Mouse (Mus musculus): ENCODE measurements around the gene Kri1. TPM values are rescaled to one million over a fixed set of nuclear protein-coding genes. Genes with fewer than 3 reads are reported as not detected.

Gene Kri1
- polyA plus RNA-seq, 1 experiment = 43.4 TPM

DNA sequence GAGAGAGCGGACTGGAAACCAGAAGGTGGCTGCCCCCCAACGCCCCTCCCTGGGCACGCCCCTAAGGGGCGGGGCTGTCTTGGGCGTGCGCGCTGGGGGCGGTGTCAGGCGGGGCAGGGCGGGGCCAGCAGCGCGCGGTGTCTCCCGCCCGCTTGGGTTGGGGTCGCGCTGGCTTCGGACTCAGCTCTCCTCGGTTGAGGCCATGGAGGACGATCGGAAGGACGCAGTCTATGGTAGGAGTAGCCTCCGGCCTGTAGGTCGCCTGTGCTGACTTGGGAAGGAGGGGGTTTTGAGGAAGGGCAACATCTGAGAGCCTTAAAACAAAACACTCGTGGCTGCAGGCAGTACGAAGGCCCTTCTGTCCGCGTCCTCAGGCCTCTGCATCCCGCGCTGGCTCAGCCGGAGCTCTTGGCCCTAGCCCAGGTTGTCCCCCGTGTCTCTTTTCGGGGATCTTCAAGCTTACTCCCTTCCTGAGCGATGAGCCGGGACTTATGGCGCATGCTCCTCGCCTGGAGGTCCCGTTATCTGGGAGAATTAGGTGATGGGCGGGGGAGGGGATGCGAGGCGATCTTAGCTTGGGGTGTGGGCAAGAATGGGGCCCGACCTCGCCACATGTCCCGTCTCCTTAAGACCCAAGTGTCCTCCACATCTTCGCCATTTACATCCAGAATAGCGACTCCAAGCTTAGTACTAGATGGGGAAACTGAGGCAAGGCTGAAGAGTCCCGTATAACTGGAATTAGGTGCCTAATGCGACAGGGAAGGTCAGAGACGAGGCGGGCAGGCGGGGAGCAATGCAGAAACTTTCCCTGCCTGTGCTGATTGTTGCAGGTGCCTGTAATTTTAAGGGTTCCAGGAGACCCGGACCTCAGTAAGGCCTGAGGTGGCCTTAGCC lies 33.1 kb upstream of the Kri1 start, which contains the start of gene Slc44a2:
TSS of gene Slc44a2 (plus strand) at position 80 of the 894 bp plus-strand sequence.
- TF ChIP-seq GATA1 (IDR thresholded peaks at IDR 0.05; ENCODE audit: low read length) = no peak

DNA sequence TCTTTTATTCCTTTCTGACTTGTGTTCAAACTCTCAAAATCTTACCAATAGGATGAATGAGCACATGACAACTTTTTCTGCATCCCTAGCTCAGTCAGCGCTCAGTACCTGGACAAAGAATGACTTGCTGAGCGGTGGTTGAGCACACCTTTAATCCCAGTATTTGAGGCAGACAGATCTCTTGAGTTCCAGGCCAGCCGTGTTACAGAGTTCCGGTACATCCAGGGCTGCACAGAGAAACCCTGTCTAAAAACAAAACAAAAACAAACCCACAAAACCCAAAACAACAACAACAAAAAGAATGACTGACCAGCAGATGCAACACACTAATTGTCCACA lies 32.5 kb upstream of the Kri1 start:
- TF ChIP-seq GATA1 (IDR thresholded peaks at IDR 0.05; ENCODE audit: low read length) = no peak

DNA sequence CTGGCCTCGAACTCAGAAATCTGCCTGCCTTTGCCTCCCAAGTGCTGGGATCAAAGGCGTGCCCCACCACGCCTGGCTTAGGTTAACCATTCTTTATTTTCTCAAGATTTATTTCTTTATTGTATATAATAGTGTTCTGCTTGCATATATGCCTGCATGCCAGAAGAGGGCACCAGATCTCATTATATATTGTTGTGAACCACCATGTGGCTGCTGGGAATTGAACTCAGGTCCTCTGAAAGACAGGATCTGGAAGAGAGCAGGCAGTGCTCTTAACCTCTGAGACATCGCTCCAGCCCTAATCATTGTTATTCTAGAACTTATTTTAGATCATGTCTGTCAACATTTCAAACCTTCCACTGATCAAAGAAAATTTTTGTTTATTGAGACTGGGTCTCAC lies 31.7 kb upstream of the Kri1 start:
- TF ChIP-seq GATA1 (IDR thresholded peaks at IDR 0.05; ENCODE audit: low read length) = no peak

DNA sequence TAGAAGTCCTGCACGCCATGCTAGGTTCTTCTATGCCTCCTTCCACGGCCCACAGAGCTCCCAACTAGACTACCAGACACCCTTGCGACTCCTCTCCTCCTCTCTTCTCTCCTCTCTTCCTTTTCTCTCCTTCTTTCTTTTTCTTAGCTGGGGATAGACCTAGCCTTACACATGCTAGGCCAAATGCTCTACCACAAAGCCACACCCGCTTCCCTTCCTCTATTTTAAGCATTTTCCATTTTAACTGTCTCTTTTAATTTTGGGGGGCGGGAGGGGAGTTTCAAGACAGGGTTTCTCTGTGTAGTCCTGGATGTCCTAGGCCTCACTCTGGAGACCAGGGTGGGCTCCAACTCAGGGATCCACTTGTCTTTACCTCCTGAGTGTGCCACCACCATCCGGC lies 31.0 kb upstream of the Kri1 start:
- no peak for TF ChIP-seq GATA1 (IDR thresholded peaks at IDR 0.05; ENCODE audit: low read length)

DNA sequence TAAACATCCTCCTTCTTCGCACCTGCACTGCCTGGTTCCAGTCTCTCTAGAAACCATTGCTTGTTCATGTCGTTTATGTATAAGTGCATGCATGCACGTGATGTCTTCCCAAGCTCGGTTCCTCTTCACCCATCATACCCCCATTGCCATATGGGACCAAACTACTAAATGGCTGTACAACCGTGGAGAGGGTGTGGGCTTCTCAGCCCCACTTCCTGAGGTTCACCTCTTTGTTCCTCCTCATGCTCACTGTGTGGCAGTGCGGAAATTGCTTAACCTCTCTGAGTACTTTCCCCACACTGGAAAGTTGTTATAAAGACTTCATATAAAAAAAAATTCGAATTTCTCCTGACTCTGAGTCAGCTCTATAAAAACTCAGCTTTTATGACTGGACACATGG lies 28.9 kb upstream of the Kri1 start:
- TF ChIP-seq GATA1 (IDR thresholded peaks at IDR 0.05; ENCODE audit: low read length) = no peak

DNA sequence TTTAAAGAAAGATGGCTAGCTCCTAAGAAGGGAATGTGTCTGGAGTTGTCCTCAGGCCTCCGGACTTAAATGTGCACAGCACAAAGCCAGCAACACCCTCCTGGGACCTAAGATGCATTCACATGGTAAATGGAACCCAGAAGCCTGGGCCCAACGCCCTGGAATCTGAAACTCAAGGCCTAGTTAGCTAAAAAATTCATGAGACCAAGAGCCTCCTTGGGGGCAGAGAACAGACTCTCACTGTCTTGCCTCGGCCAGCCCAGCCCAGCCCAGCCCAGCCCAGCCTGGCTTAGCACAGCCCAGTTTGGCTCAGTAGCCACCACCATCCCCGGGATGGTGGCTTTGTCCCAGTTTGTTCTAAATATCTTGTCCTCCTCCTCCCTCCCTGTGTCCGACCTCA lies 27.7 kb upstream of the Kri1 start:
- TF ChIP-seq GATA1 (IDR thresholded peaks at IDR 0.05; ENCODE audit: low read length) = no peak

DNA sequence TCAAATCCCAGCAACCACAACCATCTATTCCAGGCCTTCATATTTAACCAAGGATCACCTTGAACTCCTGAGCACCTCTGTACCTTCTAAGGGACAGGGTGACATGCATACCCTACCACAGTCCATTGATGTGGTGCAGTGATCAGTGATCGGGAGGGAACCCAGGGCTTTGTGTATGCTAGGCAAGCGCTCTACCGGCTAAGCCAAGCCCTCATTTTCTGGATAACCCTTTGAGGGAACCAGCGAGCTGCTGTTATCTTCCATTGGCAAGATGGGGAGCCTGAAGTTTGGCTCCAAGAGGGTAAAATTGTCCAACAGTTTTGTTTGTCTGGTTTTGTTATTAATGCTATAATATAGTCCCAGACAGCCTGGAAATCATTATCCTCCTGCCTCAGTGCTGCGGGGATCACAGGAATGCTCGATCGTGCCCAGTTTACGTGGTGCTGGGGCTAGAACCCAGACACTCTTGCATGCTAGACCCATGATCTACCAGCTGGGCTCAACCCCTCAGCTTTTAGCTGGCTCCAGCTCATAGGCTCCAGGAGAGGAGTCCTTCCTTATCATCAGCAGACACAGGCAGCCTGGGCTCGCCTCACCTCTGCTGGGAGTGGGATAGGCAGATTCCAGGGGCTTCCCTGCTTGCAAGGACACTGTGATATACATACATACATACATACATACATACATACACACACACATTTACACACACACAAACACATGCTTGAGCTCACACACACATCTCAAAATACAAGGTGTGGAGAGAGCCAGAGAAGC lies 26.8 kb upstream of the Kri1 start:
- no peak for TF ChIP-seq GATA1 (IDR thresholded peaks at IDR 0.05; ENCODE audit: low read length)

DNA sequence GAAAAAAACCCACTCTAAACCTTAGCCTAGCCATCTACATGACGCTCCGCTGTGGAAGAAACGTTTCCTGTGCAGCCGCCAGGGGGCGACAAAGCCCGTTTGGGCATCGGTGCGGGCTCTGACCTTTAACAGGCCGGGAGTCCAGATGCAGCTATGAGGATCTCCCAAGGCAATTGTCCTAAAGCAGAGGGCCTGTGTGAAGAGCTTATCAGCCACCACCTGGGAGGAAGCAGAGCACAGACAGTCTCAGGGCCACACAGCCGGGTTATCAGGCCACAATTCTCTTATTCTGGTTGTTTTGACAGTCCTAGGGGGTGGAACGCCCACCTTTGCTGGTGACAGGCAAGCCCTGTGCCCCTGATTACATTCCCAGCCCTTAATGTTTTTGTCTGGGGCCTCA lies 25.6 kb upstream of the Kri1 start:
- peak; percentile 46 for TF ChIP-seq GATA1 (IDR thresholded peaks at IDR 0.05; ENCODE audit: low read length)

DNA sequence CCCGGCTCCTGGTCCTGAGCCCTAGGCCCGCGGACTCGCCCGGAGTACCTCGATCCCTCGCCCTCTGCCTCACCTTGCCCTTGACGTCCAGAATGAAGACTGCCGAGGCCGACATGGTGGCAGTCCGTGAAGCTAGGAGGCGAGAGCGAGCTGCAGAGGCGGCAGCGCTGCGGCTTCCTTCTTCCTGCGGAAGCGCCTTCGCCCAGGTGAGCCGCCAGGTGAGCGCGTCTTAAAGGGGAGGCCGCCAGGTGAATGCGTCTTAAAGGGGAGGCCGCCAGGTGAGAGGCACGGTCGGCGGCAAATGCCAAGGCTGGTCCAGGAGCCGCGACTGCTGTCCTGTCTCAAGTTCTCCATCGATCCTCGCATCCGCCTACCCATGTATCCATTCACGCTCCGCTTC lies 24.4 kb upstream of the Kri1 start, which contains the start of gene Ap1m2:
TSS of gene Ap1m2 (minus strand) at position 204 of the 400 bp plus-strand sequence.
- no peak for TF ChIP-seq GATA1 (IDR thresholded peaks at IDR 0.05; ENCODE audit: low read length)

DNA sequence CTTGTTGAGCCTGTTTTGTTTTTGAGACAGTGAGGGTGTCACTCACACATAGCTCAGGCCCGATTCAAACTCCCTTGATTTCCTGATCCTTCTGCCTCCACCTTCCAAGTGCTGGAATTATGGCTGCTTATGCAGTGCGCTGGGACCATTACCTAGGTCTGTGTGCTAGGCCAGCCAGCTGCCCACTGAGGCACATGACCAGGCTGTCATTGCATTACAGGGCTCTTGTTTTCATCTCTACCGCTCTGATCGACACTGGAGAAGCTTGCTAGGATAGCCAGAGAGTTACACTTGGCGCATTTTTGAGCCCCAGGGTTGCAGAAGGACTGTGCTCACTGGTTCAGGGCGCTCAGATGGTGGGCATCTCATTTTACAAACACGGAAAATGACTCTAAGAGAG lies 23.9 kb upstream of the Kri1 start:
- no peak for TF ChIP-seq GATA1 (IDR thresholded peaks at IDR 0.05; ENCODE audit: low read length)

DNA sequence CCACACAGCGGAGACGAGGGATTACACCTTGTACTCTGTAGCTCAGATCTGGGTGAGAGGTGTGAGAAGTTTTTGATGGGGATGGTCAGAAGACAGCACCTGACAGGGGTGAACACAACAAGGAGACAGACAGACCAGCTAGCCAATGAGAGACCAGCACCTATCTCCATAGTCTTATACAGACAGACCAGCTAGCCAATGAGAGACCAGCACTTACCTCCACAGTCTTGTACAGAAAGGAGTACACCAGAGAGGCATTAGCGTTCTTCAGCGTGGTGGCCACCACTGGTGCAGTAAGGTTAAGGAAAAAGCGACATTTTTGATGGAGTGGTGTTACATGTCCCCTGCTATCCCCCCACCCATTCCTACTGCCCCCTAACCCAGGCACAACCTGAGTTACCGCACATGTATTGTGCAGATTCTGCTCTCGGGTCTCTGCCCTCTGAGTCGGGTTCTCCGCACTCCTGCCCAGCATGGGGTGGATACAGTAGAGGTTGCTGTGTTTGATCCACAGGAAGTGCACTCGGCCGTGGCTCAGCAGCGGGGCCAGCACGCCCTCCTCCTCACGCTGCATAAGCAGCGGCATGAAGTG lies 21.5 kb upstream of the Kri1 start:
- TF ChIP-seq GATA1 (IDR thresholded peaks at IDR 0.05; ENCODE audit: low read length) = no peak

DNA sequence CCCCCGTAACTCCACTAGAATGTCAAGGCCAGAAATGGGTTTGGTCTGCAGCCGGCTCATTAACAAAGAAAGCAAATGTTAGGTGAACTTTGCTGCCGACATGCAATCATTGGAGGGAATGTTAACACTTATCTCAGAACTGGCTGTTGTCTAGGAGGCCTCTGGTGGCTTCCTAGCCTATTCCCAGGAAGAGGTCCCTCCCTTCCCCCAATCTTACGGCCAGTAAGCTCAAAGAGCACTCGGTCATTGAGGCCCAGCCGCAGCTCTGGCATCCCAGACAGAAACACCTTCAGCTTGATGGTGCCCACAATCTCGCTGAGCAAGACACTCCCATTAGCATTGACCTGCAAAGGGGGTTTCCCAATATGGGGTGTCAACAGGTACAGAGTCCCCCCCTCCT lies 17.3 kb upstream of the Kri1 start:
- TF ChIP-seq GATA1 (IDR thresholded peaks at IDR 0.05; ENCODE audit: low read length) = no peak

DNA sequence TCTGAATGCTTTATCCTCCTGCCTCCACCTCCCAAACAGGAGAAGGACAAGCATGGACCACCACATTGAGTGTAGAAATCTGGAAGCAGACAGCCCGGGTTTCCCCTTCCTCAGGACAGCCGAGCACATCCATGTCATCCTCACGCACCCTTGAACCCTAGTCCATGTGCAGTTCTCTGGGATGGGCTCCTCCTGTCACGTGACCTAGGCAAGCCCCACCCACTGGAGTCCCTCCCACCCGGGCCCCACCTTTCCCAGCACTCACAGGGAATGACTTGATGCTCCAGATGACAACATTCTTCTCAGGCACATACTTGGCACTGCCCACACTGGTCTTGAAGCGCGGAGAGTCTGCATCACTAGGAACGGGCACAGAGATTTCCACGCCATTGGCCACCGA lies 11.2 kb upstream of the Kri1 start:
- TF ChIP-seq GATA1 (IDR thresholded peaks at IDR 0.05; ENCODE audit: low read length) = no peak

DNA sequence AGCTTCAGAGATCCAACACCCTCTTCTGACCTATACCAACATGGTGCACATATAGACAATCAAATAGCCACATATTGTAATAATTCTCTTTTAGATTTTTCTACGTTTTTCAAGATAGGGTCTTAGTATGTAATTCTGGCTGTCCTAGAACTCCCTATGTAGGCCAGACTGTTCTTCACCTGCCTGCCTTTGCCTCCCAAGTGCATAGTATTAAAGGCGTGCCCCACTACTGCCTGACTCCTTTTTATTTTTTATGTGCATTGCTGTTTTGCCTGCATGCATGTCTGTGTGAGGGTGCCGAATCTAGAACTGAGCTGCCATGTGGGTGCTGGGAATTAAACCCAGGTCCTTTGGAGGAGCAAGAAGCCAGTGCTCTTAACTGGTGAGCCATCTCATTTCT lies 4.5 kb upstream of the Kri1 start:
- TF ChIP-seq GATA1 (IDR thresholded peaks at IDR 0.05; ENCODE audit: low read length) = no peak

DNA sequence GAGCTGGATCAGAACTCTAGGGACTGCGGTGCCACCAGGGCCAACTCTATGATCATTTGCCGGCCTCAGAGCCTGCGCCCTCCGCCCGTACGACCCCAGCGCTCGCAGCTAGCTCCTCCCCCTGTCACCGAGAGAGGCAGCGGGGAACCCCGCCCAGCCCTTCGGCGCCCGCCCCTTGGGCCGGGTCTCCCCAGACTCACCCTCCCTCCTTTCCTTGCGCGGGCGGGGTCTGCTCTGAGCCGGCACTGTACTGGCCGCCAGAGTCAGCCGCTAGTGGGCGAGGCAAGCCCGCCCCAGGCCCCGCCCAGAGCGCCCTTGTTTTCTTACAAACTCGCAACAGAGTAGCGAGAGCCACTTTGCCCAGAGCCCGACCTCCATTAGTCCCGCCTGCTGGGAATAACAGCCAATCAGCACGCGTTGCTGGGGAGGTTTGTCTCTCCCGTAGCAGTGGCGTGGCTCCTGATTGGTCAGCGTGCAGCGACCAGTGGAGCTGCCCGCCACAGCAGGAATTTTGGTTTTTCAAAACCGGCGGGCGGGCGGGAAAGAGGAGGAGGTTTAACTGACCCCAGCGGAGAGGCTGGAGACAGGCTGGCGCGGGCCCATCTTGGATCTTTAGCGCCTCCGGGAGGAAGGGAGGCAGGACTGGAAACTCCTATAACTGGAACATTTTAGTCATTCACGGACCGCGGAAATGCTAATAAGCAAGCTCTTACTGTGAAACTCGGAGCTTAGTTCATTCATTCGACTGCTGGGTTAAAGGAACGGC lies 3.4 kb upstream of the Kri1 start, which contains the start of gene Cdkn2d:
TSS of gene Cdkn2d (minus strand) at position 386 of the 766 bp plus-strand sequence.
- no peak for TF ChIP-seq GATA1 (IDR thresholded peaks at IDR 0.05; ENCODE audit: low read length)
